Mouse (Mus musculus) neural tube, embryonic 11.5 days (tissue): Measurements from ENCODE around the gene Atp2b4. TPM values are rescaled to one million over a fixed set of nuclear protein-coding genes. Genes with fewer than 3 reads are reported as not detected.
A peak's percentile ranks its signal among the peaks of the same experiment; 100 is the strongest.

Source experiments
- ATAC-seq: fragments of 200-750 bp; cut with Nextera tagmentation; 2 replicates; pipeline ENCODE4 v1.8.0; 2017; ENCODE audit warnings: moderate number of reproducible peaks, mild to moderate bottlenecking, moderate TSS enrichment, moderate library complexity; ENCODE audit not compliant: insufficient read depth, low FRiP score, low TSS enrichment
- DNase-seq: peaks from one replicate; pipeline ENCODE4 v3.0.0-alpha.2; 2015; ENCODE audit warnings: low spot score
- H3K27ac ChIP-seq: fragments of 300-500 bp; sonication (generic); 2 replicates; pipeline ENCODE4 v1.5.1; 2014; ENCODE audit warnings: low read depth, mild to moderate bottlenecking, low read length
- H3K27me3 ChIP-seq: fragments of 300-500 bp; sonication (generic); 2 replicates; pipeline ENCODE4 v1.6.1; 2014; ENCODE audit warnings: mild to moderate bottlenecking, low read length, mixed read lengths; ENCODE audit not compliant: control insufficient read depth, insufficient read depth
- H3K36me3 ChIP-seq: fragments of 300-500 bp; sonication (generic); 2 replicates; pipeline ENCODE4 v1.6.1; 2014; ENCODE audit warnings: mild to moderate bottlenecking, low read length, moderate library complexity, mixed read lengths; ENCODE audit not compliant: control insufficient read depth, insufficient read depth
- H3K4me1 ChIP-seq: fragments of 300-500 bp; sonication (generic); 2 replicates; pipeline ENCODE4 v1.6.1; 2014; ENCODE audit warnings: low read length, mixed read lengths; ENCODE audit not compliant: control insufficient read depth, insufficient read depth
- H3K4me2 ChIP-seq: fragments of 300-500 bp; sonication (generic); 2 replicates; pipeline ENCODE4 v1.6.1; 2014; ENCODE audit warnings: low read depth, mild to moderate bottlenecking, moderate library complexity
- H3K4me3 ChIP-seq: fragments of 300-500 bp; sonication (generic); 2 replicates; pipeline ENCODE4 v1.5.1; 2014; ENCODE audit warnings: low read depth, low read length
- H3K9ac ChIP-seq: fragments of 300-500 bp; sonication (generic); 2 replicates; pipeline ENCODE4 v1.6.1; 2014; ENCODE audit warnings: mild to moderate bottlenecking, low read length
- H3K9me3 ChIP-seq: fragments of 300-500 bp; sonication (generic); 2 replicates; pipeline ENCODE4 v1.6.1; 2016; ENCODE audit warnings: low read length; ENCODE audit not compliant: control insufficient read depth
- WGBS: fragments of 180-500 bp; shearing (Covaris S2); extraction: QIAGEN DNeasy Blood & Tissue Kit; methylation state at CpG from one replicate; pipeline ENCODE4 v1.1.7; 2014; 5-methylcytosine and 5-hydroxymethylcytosine counted together
- polyA plus RNA-seq: library from polyadenylated mRNA; unstranded; fragments of >200 nt; fragmentation: Nextera tagmentation; extraction: Ambion mirVana; gene quantifications from 2 replicates; pipeline ENCODE4 v1.2.1, GENCODE M21; 2014

Gene Atp2b4
- polyA plus RNA-seq, 1 experiment from 2014 or later, result 9.6 TPM

DNA sequence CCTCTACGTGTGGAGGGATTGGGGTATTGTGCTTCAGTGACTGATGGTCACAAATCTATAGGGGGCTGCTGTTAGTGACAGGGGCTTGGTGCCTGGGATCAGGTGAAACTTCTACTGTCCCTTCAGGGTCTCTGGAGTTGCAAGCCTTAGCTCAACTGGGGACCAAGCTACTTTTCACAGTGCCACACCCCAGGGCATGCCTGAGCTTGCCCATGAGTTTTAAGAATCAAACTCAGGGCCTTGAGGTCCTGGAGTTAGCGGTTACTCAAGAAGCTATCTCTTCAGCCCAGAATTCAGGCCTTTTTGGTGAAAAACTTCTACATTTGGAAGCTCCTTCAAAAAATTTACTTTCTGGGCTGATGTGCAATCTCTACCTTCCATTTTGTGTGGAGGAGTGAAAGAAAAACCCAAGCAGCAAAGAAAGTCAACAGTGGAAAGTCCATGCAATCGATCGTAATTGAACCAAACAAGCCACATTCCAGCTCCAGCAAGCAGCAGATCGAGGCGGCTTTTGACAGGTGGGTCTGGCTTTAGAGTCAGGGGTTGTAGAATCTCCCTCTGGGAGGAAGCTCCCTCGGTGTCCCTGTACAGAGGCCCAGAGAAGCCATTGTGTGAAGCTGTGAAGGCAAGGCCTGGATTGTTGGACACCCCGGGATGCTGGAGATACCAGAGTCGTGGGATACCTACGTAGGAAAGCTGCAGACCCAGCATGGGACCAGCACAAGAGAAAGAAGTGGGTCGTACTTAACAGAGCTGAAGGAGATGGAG lies 136.5 kb downstream of the Atp2b4 start:
- Histone ChIP-seq H3K9ac (no peak overlapping the region), H3K4me3 (no peak overlapping the region), H3K27me3 (no peaks in the 10 kb centered on the region), H3K27ac (no peak overlapping the region), H3K4me2 (no peak overlapping the region), H3K4me1 (peaks cover 6% of the 10 kb centered on the region; the same call in 1 of the 2 replicates), H3K9me3 (no peaks in the 10 kb centered on the region), H3K36me3 (no peaks in the 10 kb centered on the region)
- 74% methylated on average over 11 of the region's 11 CpGs for WGBS
- DNase-seq (no peak), ATAC-seq (no peak)

- DNase-seq, result no peak
- H3K9ac ChIP-seq, result no peak overlapping the region
- H3K4me3 ChIP-seq, result no peak overlapping the region
- peaks cover 11% of the 10 kb centered on the region; the same call in 1 of the 2 replicates for H3K4me1 ChIP-seq
- WGBS, result 76% methylated on average over 4 of the region's 4 CpGs
- no peak overlapping the region for H3K27ac ChIP-seq
- H3K4me2 ChIP-seq, result no peak overlapping the region
- no peak for ATAC-seq
- no peaks in the 10 kb centered on the region for H3K9me3 ChIP-seq
- H3K27me3 ChIP-seq, result no peaks in the 10 kb centered on the region
- no peaks in the 10 kb centered on the region for H3K36me3 ChIP-seq
Observed at GRCm38 (mm10) chr1:133663427-133663826, 137.4 kb downstream of the Atp2b4 start.

- WGBS, result 93% methylated on average over 7 of the region's 7 CpGs
- ATAC-seq (no peak), DNase-seq (no peak)
- Histone ChIP-seq H3K4me1 (peaks cover 11% of the 10 kb centered on the region; the same call in 1 of the 2 replicates), H3K4me2 (no peak overlapping the region), H3K36me3 (no peaks in the 10 kb centered on the region; the same call in 1 of the 2 replicates), H3K9me3 (no peaks in the 10 kb centered on the region), H3K27me3 (no peaks in the 10 kb centered on the region), H3K27ac (no peak overlapping the region), H3K4me3 (no peak overlapping the region), H3K9ac (no peak overlapping the region)
Observed at GRCm38 (mm10) chr1:133662941-133663340, 137.9 kb downstream of the Atp2b4 start.

- DNase-seq, result peak; percentile 92
- Histone ChIP-seq H3K4me3 (peak within 1 kb of the TSS; percentile 70), H3K36me3 (peaks cover 4% of the 10 kb centered on the region; the same call in 1 of the 2 replicates), H3K9ac (peak within 1 kb of the TSS; percentile 69), H3K27me3 (no peaks in the 10 kb centered on the region), H3K4me2 (peak within 1 kb of the TSS; percentile 83), H3K9me3 (no peaks in the 10 kb centered on the region), H3K27ac (peak within 1 kb of the TSS; percentile 77), H3K4me1 (peaks cover 11% of the 10 kb centered on the region; the same call in 1 of the 2 replicates)
- WGBS, result 3% methylated on average over 26 of the region's 26 CpGs
- peak; percentile 98 for ATAC-seq
Observed at GRCm38 (mm10) chr1:133661203-133661933, 139.5 kb downstream of the Atp2b4 start, which contains the start of gene Gm38394. Gm38394 (minus strand) TSS chr1:133661318.

GRCm38 (mm10) chr1:133660466-133661202 lies 140.2 kb downstream of the Atp2b4 start, which contains the start of gene Zbed6:
Zbed6 (minus strand) TSS chr1:133660885.
- H3K4me2 ChIP-seq, result peak within 1 kb of the TSS; percentile 83
- WGBS, result under 1% methylated on average over 39 of the region's 41 CpGs
- peak within 1 kb of the TSS; percentile 69 for H3K9ac ChIP-seq
- peaks cover 4% of the 10 kb centered on the region; the same call in 1 of the 2 replicates for H3K36me3 ChIP-seq
- H3K27ac ChIP-seq, result peak within 1 kb of the TSS; percentile 77
- H3K4me3 ChIP-seq, result peak within 1 kb of the TSS; percentile 70
- no peaks in the 10 kb centered on the region for H3K27me3 ChIP-seq
- H3K4me1 ChIP-seq, result peaks cover 11% of the 10 kb centered on the region; the same call in 1 of the 2 replicates
- peak; percentile 87 for ATAC-seq
- DNase-seq, result peak; percentile 74
- H3K9me3 ChIP-seq, result no peaks in the 10 kb centered on the region

- no peak for ATAC-seq
- Histone ChIP-seq H3K9me3 (no peaks in the 10 kb centered on the region), H3K36me3 (peaks cover 4% of the 10 kb centered on the region; the same call in 1 of the 2 replicates), H3K9ac (no peak overlapping the region), H3K4me3 (no peak overlapping the region), H3K4me1 (peaks cover 11% of the 10 kb centered on the region; the same call in 1 of the 2 replicates), H3K4me2 (no peak overlapping the region), H3K27me3 (no peaks in the 10 kb centered on the region), H3K27ac (no peak overlapping the region)
- DNase-seq, result no peak
- WGBS, result 89% methylated on average over 3 of the region's 3 CpGs
Observed at GRCm38 (mm10) chr1:133658878-133659277, 142.0 kb downstream of the Atp2b4 start.

DNA sequence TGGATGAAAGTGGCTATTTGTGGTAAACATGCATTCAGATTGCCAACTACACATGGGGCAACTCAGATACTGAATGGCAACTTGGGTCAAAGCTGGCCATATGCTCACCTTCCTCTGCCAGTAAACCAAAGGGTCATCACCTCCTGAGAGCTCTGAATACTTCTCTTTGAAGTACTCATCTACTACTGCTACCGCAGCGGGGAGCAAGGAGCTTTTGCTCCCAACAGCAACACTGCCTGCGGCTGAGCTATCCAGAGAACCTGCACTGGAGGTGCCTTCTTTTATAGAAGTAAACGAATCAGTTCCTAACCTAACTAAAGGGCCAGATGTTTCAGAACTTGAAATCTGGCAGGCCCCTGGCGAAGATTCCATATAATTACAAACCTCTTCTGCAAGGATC lies 144.0 kb downstream of the Atp2b4 start:
- DNase-seq (no peak), ATAC-seq (no peak)
- Histone ChIP-seq H3K4me3 (no peak overlapping the region), H3K27ac (no peak overlapping the region), H3K4me2 (no peak overlapping the region), H3K27me3 (no peaks in the 10 kb centered on the region), H3K4me1 (peaks cover 11% of the 10 kb centered on the region; the same call in 1 of the 2 replicates), H3K9ac (no peak overlapping the region), H3K9me3 (no peaks in the 10 kb centered on the region), H3K36me3 (peaks cover 4% of the 10 kb centered on the region; the same call in 1 of the 2 replicates)
- 34% methylated on average over 5 of the region's 5 CpGs for WGBS

DNA sequence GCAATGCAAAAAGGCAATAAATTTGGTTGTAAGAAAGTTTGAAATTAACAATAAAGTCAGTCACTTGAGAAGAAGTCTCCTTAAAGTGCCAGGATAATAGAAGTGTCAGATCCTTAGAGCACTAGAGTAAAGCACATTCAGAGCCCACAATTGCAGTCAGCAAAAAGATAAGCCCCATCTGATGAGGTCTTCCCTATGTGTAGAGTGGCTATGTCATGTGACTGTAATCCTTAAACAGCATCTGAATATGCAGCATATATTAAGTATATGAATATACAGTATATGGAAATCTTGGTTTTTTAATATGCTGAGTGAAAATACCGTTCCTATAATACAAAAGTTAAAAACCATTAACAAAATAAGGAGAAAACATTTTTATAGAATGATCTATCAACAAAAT lies 147.8 kb downstream of the Atp2b4 start:
- H3K36me3 ChIP-seq, result peaks cover 4% of the 10 kb centered on the region; the same call in 1 of the 2 replicates
- no peak for ATAC-seq
- 95% methylated on average over 1 of the region's 1 CpGs for WGBS

More for the DNA sequence above, 147.8 kb downstream of the Atp2b4 start:
- Histone ChIP-seq H3K27me3 (no peaks in the 10 kb centered on the region), H3K9me3 (no peaks in the 10 kb centered on the region), H3K9ac (no peak overlapping the region), H3K4me3 (no peak overlapping the region), H3K4me1 (no peaks in the 10 kb centered on the region), H3K4me2 (no peak overlapping the region), H3K27ac (no peak overlapping the region)
- DNase-seq, result no peak
